Mouse (Mus musculus): ENCODE data around the gene Kdelr3.

The Kdelr3 gene

DNA sequence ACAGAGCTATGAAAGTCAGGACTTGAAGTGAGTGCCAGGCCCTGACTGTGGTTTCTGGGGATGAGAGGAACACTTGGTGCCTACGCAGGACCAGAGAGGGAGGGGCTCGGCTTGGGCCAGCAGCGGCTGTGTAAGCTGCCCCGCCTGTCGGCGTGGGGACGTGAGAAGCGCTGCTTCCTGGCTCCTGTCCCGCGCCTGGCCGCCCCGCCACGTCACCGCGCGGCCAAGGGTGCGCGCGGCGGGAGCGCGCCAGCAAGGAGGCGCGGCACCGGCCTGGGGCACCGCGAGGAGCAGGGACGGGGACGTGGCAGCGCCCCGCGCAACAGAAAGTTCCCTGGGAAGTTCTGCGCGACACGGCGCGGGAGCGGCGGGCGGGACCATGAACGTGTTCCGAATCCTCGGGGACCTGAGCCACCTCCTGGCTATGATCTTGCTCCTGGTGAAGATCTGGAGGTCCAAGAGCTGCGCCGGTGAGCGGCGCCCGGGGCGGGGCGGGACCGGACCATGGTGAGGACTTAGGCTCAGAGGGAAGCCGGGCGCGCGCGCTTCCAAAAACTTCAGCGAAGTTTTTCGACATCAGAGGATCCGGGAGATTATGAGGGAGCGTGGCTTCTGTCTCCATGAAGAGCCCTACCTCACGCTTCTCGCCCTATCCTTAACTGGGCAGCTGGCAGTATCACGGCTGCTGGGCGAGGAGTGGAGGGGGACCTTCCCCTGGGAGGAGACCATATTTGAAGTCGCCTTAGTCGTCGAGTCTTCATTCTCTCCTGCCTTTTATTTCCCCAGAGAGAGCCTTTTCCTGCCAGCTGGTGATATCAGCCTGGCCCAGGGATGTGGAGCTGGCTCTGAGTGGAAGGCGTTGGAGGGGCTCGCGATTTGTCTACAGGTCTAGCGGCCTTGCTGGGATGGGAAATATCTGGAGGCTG, at the start of gene Kdelr3:
Kdelr3 (plus strand) TSS at position 241 of the 926 bp plus-strand sequence.
- DNase-seq (ENCODE audit: low read depth, low spot score), result peak; percentile 54

DNA sequence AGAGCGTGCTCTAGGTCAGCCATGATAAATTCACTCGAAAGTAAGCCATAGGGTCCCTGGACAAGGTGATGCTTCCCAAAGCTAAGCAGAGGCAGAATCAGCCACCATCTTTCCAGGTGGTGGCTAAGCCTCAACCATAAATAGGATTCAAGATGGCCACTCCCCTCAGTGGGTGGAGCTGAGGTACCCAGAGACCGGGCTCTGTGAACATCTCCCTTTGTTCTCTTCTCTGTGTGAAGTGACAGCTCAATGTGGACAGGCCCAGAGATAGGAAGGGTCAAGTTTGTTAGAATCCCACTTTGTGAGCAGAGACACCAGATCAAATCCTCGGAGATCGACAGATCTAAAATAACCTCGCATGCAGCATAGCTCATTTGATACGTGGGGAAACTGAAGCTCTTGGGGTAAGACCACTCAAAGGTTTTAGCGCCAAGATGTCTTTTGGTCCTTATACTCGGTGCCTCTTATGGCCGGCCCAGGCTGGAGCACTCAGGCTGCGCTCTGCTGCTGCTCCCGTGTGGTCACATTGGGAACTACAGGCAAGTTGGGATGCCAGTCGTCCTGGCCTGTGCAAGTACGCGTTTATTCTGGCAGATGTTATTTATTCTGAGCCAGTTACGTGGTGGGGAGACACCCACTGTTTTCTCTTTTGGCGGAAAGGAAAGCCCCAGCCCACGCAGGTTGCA, 49.5 kb upstream of the Kdelr3 start:
- peak; percentile 91 for DNase-seq (ENCODE audit: low read depth, low spot score)

DNA sequence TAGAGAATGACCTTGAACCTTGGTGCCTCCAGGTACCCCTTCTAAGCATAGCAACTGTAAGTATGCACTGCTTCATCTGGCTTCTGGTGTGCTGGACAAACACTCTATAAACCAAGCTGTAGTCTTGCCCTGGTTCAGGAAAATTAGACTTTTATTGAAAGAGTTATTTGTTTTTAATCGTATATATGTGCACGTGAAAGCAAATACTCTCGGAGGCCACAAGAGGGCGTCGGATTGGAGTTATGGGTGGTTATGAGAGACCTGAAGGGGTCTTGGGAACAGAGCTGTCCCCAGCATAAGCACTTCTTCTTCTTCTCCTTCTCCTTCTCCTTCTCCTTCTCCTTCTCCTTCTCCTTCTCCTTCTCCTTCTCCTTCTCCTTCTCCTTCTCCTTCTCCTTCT, 46.6 kb upstream of the Kdelr3 start:
- no peak for DNase-seq (ENCODE audit: low read depth, low spot score)

DNA sequence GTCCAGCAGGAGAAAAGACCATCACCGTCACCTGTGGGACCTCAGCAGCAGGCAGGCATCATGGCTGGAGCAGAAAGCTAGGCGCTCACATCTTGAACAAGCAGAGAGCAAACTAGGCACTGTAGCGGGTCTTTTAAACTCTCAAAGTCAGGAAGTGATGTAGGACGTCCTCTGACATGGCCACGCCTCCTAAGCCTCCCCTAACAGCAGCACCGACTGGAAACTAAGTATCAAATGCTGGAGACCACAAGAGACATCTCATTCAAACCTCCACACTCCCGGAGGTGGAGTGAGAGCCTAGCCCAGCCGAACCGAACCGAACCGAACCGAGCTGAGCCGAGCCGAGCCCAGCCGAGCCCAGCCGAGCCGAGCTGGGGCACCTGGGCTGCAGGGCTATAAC, 45.6 kb upstream of the Kdelr3 start:
- peak; percentile 70 for DNase-seq (ENCODE audit: low read depth, low spot score)

DNA sequence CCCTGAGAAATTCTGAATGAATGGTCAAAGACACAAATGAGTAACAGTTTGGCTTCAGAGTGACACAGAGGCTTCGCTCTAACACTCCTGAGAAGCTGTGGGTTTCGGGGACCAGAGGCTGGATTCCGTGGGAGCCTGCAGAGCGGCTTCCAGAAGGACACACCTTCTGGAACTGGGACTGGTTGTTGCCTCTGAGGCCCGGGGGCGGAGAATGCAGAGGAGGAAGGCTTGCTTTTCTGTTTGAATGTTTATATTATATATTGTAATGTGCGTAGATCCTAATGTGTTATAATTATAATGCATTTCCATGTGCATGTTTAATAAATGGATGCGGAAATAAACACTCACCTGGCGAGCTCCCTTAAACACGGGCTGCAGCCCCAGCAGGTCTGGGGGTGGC, 45.1 kb upstream of the Kdelr3 start:
- DNase-seq (ENCODE audit: low read depth, low spot score), result no peak

DNA sequence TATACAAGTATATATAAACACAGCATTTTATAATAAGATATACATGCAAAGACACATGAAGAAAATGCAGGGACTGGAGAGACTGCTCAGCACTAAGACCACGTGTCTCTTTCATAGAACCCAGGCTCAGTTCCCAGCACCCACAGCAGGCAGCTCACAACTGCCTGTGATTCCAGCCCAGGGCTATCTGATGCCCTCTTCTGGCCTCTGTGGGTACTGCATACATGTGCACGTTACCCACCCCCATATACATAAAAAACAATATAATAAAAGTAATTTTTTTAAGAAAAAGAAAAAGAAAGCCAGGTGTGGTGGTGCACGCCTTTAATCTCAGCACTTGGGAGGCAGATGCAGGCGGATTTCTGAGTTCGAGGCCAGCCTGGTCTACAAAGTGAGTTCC, 43.2 kb upstream of the Kdelr3 start:
- peak; percentile 47 for DNase-seq (ENCODE audit: low read depth, low spot score)

DNA sequence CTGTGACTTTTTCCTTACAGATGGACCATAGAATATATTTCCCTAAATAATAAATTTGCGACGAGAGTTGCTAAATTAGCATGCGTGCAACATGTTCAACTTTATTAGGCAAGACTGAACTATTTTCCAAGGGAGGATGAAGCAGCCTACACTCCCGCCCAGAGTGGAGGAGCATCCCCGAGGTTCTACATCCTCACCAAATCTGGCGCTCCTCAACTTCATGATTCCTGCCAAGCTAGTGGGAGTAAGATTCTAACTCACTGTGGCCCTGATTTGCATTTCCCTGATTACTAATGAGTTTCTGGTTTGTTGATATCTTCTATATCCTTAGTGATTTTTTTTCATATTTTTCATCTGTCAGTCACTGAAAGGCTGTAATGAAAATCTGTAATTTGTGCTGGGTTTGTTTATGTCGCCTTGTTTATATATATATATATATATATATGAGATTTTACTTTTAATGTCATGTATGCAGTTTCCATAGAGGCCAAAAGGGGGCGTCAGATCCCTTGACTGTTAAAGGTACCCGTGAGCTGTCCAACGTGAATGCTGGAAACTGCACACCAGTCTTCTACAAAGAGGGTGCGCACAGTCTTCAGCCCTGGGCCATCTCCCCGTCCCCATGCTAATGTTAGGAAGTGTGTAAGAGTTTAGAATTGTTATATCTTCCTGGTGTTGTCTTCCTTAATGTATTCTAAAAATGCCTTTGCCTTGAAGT, 42.4 kb upstream of the Kdelr3 start:
- peak; percentile 58 for DNase-seq (ENCODE audit: low read depth, low spot score)

DNA sequence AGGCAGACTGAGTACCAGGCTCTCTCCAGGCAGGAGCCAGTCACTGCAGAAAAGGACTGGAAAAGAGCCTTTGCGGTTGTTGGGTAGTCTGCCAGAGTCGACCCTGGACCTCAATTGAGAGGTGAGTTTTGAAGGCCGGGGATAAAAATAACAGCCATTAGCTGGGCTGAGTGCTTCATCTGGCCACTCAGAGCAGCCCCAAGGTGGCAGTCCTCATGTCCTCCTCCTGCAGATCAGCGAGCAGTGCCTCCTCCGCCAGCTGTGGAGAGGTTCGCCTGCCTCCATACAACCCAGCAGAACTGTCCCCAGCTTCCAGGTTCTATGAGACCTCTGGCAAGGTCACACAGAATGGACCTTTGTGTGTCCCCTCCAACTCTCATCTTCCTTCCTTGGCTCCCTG, 39.0 kb upstream of the Kdelr3 start:
- no peak for DNase-seq (ENCODE audit: low read depth, low spot score)

DNA sequence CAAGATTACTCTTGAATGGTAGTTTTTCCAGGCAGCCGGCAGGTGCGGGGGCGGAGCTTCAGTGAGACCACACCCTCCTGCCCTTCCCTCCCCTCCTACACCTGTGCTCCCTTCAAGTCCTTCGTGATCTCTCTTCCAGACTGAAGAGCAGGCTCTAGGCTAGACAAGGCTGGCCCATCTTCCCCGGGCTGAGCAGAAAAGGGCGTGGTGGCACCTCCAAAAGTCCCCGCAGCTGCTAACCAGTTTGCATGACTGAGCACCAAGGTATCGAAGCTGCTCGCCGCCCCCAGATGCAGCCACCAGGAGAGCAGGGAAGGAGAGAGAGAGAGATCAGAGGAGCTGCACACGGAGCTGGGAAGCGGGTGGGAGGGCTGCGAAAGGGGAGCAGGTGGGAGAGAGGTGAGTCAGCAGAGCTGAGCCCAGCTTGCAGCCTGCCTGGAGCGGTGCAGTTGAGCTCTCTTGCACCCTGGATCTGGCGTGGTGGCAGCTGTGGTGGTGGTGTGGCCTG, 35.0 kb upstream of the Kdelr3 start:
- peak; percentile 65 for DNase-seq (ENCODE audit: low read depth, low spot score)

DNA sequence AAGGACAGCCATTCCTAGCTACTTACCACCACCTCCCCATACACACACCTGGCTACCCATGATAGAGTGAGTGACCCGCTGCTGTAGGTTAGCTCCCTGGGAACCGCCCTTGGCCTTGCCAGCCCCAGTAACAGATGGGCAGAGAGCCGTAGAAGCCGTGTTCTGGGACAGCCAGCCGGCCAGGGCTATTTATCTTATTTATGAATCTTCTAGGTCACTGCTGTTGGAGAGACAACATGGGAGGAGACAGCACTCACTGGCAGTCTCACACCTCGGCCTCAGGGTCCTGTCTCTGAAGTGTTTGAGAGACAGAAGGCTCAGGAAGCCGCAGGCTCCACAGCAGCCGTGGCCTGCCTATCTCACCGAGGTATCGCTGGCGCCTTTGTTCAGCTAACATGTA, 26.7 kb upstream of the Kdelr3 start:
- DNase-seq (ENCODE audit: low read depth, low spot score), result no peak

DNA sequence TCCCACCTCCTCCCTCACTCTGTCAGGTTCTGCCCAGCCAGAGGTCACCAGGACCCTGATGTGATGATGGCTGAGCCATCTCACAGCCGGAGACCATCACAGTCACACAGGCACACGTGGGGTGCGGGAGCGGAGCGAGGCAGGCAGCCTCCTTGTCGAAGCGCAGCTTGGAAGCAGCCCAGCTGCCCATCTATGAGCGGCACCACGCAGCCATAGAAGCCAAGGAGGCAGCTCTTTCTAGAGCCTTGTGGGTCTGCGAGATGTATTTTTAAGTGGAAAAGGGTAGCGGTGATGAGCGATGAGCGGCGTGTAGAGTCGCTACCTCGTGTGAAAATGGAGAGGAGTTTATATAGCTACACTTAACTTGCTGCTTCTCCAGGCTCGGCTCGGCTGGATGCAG, 22.7 kb upstream of the Kdelr3 start:
- no peak for DNase-seq (ENCODE audit: low read depth, low spot score)

DNA sequence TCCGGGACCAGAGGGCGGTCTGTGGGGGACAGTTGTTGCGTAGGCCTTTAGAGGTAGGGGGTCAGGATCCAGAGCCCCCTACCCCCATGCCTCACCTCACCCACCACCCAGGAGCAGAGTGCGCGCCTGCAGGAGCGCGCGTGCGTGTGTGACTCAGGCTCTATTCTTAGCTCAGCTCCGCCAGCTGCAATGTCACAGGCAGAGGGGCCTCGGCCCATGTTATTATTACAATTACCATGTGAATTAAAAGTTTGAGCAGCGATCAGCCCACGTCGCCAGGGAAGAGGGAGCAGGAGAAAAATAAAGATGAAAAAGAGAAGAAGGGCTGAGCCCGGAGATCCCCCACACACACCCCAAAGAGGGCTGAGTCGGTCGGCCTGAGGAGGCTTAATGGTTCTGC, 16.1 kb upstream of the Kdelr3 start:
- DNase-seq (ENCODE audit: low read depth, low spot score), result no peak

DNA sequence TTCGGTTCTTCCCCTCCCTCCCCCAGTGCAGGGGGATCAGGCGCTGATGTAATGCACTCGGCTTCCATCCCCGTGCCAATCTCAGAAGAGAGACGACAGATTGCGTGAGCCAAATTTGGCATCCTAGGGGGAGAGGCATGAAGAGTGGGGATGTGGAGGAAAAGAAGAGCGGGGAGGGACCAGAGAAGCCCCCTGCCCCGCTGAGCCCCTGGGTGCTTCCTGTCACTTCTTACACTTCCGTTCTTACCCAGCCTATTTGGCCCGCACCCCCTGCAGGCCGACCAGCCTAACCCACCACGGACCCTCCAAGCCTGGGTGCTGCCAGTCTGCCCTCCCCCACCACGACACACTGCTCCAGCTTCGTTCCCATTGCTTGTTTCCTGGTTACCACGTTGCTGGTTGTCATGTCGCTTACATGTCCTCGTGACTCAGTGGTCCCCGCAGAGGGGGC, 13.3 kb upstream of the Kdelr3 start:
- no peak for DNase-seq (ENCODE audit: low read depth, low spot score)

DNA sequence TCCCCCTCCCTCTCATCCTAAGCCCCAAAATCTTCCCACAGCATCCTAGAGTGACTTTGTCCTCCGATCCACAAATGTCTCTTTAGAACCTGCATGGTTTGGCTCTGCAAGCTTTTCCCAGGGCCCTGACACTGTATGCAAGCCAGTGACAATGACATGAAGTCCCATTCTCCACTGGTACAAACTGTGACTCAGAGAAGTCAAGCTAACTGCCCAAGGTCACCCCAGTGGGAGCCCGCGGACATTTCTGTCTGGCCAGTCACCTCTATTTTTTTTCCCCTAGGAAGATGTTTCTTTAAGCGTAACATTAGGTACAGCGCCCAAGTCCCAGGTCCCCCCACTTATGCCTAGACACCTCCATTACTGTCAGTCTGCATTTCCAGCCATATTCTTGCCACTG, 12.8 kb upstream of the Kdelr3 start:
- no peak for DNase-seq (ENCODE audit: low read depth, low spot score)

DNA sequence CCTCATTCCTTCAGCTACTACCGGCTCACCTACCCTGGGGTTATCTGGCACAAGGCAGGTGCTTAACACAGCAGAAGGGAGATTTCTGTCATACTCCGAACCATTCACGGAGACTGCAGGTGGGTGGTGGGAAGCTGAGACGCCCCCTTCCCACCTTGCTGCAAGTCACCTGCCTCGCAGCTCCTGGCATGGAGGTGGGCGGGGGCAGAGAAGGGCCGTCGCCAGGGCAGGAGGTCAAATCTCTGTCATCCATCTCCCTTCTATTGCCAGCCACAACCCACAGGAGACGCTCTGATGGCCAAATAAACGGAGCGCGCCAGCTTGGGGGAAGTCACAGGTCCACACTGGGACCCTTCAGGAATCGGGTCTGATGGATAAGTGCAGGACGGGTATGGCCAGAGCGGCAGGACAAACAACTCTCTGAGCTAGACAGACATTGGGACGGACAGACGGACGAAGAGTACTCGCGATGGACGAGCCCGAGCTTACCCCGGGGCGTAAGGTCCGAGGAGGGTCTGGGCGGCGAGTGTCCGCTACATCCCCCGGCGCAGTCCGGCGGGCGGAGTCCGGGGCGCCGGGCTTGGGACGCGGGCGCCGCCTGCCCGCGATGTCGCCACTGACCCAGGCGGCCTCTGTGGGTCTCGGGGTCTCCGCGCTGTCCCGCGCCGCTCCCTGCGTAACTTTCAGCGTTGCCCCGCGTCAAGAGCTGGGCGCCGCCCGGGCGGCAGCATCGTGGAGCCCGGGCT, 11.3 kb upstream of the Kdelr3 start, which contains the start of gene Kcnj4:
Kcnj4 (minus strand) TSS at position 535 of the 746 bp plus-strand sequence.
- DNase-seq (ENCODE audit: low read depth, low spot score), result no peak

DNA sequence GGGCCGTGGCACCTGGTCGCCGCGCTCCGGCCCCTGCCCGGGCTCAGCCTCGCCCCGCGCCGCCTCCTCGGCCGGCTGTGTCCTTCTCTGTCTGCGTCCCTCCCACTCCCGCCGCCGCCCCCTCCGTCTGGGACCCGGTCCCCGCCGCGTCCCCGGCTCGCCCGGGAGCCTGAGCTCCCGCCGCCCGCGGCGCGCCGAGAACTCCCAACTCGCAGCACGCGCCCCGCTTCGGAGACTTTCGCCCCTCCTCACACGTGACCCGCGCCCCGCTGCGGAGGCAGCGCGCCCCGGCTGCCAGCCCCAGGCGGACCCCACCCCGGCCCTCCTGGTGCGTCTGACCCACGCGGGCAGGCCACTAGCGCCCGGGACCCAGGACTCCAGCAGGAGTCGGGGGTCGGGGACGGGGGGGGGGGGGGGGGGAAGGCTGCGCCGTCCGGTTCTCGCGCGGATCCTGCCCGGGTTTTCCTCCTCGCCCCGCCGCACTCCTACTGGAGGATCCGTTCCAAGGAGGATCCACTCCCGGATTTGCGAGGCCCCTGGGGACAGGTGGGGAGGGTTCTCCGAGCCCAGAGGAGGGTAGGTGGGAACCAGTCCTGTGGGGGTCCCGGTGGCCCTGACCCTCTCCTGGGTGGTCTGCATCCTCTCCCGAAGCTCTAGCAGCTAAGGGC, 10.5 kb upstream of the Kdelr3 start:
- DNase-seq (ENCODE audit: low read depth, low spot score), result peak; percentile 57

DNA sequence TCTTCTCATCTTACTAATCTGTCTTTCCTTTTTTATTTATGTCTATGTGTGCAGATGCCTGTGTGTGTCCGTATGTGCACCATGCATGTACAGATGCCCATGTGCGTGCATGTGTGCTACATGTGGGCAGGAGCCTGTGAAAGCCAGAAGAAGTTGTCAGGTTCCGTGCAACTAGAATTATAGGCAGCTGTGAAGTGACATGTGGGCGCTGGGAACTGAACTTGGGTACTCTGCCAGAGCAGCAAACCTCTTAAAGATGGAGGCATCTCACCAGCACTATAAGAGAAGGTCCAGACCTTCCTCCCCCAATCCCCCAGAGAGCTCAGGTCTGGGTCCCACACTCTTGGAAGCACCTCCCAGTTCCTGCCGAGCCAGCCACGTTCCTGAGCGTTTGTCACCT, 9.8 kb upstream of the Kdelr3 start:
- DNase-seq (ENCODE audit: low read depth, low spot score), result no peak

DNA sequence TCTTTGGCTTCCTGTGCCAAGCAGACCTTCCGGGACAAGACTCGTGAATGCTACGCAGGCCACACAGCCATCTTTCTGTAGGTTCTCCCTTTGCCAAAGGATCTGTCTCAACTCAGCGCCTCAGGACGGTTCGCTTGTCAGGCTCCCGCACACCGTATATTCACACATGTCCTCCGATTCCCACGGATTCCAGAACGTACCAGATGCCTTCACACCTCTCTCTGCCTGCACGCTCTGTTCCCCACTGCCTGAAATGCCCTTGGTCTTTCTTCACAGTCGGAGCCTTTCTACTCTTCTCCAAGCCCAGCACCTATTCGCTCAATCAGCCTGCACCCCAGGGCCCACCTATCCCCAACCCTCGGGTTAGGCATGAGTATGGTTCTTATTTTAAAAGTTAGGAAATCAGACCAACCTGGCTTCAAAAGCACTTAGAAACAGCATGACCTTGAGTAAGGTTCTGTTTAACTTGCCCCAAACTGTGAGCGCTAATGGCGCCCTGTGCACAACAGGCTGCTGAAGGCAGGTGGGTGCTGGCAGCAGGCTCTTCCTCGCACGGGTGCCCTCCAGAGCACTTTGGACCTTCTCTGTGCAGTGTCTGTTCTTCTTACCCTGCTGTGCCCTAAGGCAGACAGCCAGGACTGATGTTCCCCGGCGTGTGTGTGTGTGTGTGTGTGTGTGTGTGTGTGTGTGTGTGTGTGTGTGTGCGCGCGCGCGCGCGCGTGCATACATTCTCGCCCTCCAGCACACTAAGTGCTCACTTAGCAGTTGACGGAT, 9.0 kb upstream of the Kdelr3 start:
- no peak for DNase-seq (ENCODE audit: low read depth, low spot score)

DNA sequence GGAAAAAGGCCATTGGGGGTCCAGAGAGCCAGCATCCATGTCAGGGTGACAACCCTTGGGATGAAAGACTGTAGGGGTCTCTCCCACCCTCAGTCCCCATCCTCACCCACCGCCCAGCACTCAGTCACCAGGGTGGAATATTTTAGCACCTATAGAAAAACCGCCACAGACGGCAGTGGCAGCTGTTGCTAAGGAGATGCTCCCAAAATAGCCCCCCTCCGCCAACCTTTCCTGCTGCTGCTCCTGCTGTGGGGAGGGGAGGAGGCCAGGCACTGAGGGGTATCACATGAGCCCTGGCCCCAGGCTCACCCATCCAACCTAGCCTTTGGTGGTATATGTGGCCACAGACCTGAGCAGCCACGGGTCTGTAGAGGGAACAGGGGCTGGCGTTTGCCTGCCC, 6.2 kb upstream of the Kdelr3 start:
- no peak for DNase-seq (ENCODE audit: low read depth, low spot score)

DNA sequence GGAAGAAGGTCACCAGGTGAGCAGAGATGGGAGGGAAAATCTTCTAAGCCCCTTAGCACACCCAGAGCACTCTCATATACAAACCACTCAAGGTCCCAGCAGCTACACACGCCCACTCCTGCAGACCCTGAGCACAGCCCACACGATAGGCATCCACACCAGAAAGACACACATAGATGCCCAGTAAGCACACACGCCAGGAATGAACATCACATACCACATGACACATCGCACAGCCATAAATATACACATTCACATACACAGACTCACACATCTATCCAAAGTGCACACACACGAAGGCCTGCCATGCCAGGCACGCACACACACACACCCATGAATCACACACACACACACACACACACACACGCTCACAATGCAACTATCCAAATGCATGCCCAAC, 5.8 kb upstream of the Kdelr3 start:
- no peak for DNase-seq (ENCODE audit: low read depth, low spot score)

Data from ES-CJ7 (cell line).